Mouse (Mus musculus): Measurements from ENCODE around the gene Tmem9b.
A peak's percentile ranks its signal among the peaks of the same experiment; 100 is the strongest.

GRCm38 (mm10) chr7:109795564-109795963 is 42.9 kb upstream of the Tmem9b start:
- TF ChIP-seq CTCF (IDR thresholded peaks at IDR 0.05; ENCODE audit: low read depth) (no peak), EP300 (IDR thresholded peaks at IDR 0.05; ENCODE audit: low read depth) (peak; percentile 42; the same call in 1 of the 2 replicates)
